Mouse (Mus musculus) small intestine, adult 2 months (tissue): ENCODE measurements around the gene H2afv. TPM values are rescaled to one million over a fixed set of nuclear protein-coding genes. Genes with fewer than 3 reads are reported as not detected.

Experiments used
- H3K27ac ChIP-seq: fragments of 200-500 bp; 2 replicates; pipeline ENCODE4 v1.5.1; 2012; ENCODE audit warnings: low read depth, low read length, control low read depth, inconsistent platforms; ENCODE audit not compliant: insufficient read depth
- H3K27me3 ChIP-seq: fragments of 200-500 bp; 2 replicates; pipeline ENCODE4 v1.6.1; 2012; ENCODE audit warnings: mild to moderate bottlenecking, moderate library complexity, low read length, inconsistent platforms; ENCODE audit not compliant: control insufficient read depth, insufficient read depth
- H3K36me3 ChIP-seq: fragments of 200-500 bp; 2 replicates; pipeline ENCODE4 v1.6.1; 2012; ENCODE audit warnings: mild to moderate bottlenecking, low read length, control low read depth, inconsistent platforms; ENCODE audit not compliant: control insufficient read depth, insufficient read depth
- H3K4me1 ChIP-seq: fragments of 200-500 bp; 2 replicates; pipeline ENCODE4 v1.6.1; 2012; ENCODE audit warnings: low read length, inconsistent platforms, mixed read lengths; ENCODE audit not compliant: control insufficient read depth, insufficient read depth, insufficient read length
- H3K4me3 ChIP-seq: fragments of 200-500 bp; 2 replicates; pipeline ENCODE4 v1.5.1; 2012; ENCODE audit warnings: low read depth, mild to moderate bottlenecking, control low read depth, inconsistent platforms, low read length, moderate library complexity
- CTCF ChIP-seq: fragments of 200-500 bp; IDR thresholded peaks from 2 replicates; pipeline ENCODE4 v1.5.1; 2012; ENCODE audit warnings: low read depth, mild to moderate bottlenecking, control low read depth, inconsistent platforms, low read length, moderate library complexity, mixed read lengths; ENCODE audit not compliant: insufficient replicate concordance, insufficient read length; ENCODE audit errors: extremely low read depth
- POLR2A ChIP-seq: fragments of 200-500 bp; IDR thresholded peaks from 2 replicates; pipeline ENCODE4 v1.6.1; 2012; ENCODE audit warnings: low read depth, mild to moderate bottlenecking, control low read depth, inconsistent platforms, low read length, moderate library complexity
- WGBS: fragments of 180-500 bp; shearing (Covaris S2); methylation state at CpG from one replicate; pipeline ENCODE4 v1.1.7; 2018; 5-methylcytosine and 5-hydroxymethylcytosine counted together
- polyA plus RNA-seq: library from polyadenylated mRNA; depleted of rRNA; stranded (reverse); fragments of >200 nt; gene quantifications from 2 replicates; pipeline ENCODE4 v1.2.3, GENCODE M21; 2012

The H2afv gene
- polyA plus RNA-seq, 1 experiment: 141 TPM

- TF ChIP-seq CTCF (no peak), POLR2A (peak; percentile 87)
- WGBS: 8% methylated on average over 72 of the region's 76 CpGs
- Histone ChIP-seq H3K4me1 (peaks cover 5% of the 10 kb centered on the region; the same call in 1 of the 2 replicates), H3K4me3 (peak within 1 kb of the TSS; percentile 77), H3K36me3 (peaks cover 8% of the 10 kb centered on the region), H3K27me3 (no peaks in the 10 kb centered on the region), H3K27ac (peak within 1 kb of the TSS; percentile 85)
Measured at GRCm38 (mm10) chr11:6475867-6476484, 31.7 kb upstream of the H2afv start, which contains the start of gene Purb. TSS of gene Purb (minus strand) at chr11:6475917.

DNA sequence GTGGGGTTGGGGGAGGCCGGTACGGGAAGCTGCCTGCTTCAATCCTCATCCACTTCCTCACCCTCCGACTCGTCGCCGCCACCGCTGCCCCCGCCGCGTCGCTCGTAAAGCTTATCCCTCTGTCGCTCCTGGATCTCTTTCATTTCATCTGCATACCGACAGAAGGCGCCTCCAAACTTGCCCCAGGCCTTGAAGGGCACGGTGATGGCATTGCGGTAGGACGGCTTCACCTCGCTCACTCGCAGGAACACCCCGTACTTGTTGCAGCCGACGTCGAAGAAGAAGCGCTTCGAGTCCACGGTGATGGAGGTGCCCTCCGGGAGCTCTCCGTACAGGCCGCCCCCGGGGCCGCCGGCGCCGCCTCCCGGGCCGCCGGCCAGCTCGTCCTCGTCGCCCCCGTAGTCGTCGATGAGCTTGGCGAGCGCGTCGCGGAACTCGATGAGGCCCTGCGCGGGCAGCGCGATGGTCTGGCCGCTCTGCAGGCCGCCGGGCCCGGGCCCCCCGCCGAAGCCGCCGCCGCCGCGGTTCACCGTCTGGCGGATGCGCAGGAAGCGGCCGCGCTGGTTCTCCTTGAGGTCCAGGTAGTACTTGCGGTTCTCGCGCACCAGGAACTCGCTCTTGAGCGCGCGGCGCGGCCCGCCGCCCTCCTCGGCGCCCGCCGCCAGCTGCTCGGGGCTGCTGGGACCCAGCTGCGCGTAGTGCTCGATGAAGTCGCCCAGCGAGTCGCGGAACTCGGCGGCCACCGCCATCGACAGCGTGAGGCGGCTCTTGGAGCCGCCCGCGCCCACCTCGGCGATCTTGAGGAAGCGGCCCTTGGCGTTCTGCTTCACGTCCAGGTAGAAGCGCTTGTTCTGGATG is 30.9 kb upstream of the H2afv start:
- no peaks in the 10 kb centered on the region for H3K27me3 ChIP-seq
- peak overlapping the region; percentile 77 for H3K4me3 ChIP-seq
- TF ChIP-seq POLR2A (no peak; the same call in 1 of the 2 replicates), CTCF (no peak)
- peak overlapping the region; percentile 85 for H3K27ac ChIP-seq
- H3K36me3 ChIP-seq: peaks cover 11% of the 10 kb centered on the region
- WGBS: under 1% methylated on average over 109 of the region's 109 CpGs
- peaks cover 10% of the 10 kb centered on the region; the same call in 1 of the 2 replicates for H3K4me1 ChIP-seq

DNA sequence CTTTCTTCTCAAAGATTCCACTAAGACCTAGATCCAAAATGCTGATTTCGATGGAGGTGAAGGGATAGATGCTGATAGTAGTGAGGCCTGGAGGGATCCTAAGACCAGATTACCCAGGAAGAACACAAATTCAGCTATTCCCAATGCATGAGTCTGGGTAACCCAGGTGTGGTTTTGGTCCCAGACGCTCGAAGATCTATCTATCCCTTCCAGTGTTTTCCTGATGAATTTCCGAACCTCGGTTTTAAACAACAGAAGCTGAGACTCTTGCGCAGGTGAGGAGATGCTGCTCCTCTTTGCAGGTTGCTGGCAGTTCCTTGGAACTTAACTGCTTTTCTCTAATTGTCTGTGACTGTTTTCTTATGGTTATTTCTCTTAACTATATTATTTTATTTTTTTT is 30.1 kb upstream of the H2afv start:
- Histone ChIP-seq H3K36me3 (peaks cover 11% of the 10 kb centered on the region), H3K27me3 (no peaks in the 10 kb centered on the region), H3K4me1 (peaks cover 10% of the 10 kb centered on the region; the same call in 1 of the 2 replicates), H3K27ac (no peak overlapping the region), H3K4me3 (peak overlapping the region; percentile 77)
- WGBS: 6% methylated on average over 6 of the region's 6 CpGs
- TF ChIP-seq CTCF (no peak), POLR2A (no peak)

GRCm38 (mm10) chr11:6472076-6472475 is 27.8 kb upstream of the H2afv start:
- Histone ChIP-seq H3K27ac (no peak overlapping the region), H3K36me3 (peaks cover 18% of the 10 kb centered on the region), H3K4me3 (no peak overlapping the region), H3K27me3 (no peaks in the 10 kb centered on the region), H3K4me1 (peaks cover 10% of the 10 kb centered on the region)
- no peak for TF ChIP-seq POLR2A
- no peak for TF ChIP-seq CTCF

DNA sequence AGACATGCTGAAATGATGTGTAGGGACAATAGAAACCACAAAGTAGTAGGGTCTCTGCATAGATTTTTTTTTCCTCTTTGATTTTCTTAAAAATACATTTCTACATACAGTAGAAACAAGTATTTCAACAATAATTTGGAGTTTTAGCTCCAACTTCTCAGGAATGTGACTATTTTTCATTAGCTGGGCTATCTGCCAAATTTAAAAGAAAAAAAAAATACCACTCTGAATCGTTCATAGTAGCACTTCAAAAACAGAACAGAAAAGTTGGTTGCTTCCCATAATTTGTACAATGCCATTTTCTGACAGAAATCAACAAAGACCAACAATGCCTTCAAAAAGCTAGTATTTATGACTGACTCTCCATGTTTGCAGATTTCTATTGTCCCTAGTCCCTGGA is 27.2 kb upstream of the H2afv start:
- H3K27me3 ChIP-seq: no peaks in the 10 kb centered on the region
- peaks cover 23% of the 10 kb centered on the region for H3K36me3 ChIP-seq
- H3K27ac ChIP-seq: no peak overlapping the region
- WGBS: 0% methylated on average over 1 of the region's 1 CpGs
- H3K4me1 ChIP-seq: peaks cover 10% of the 10 kb centered on the region
- TF ChIP-seq POLR2A (no peak), CTCF (no peak)
- H3K4me3 ChIP-seq: no peak overlapping the region

GRCm38 (mm10) chr11:6471054-6471453 is 26.8 kb upstream of the H2afv start:
- H3K4me3 ChIP-seq: no peak overlapping the region
- WGBS: 32% methylated on average over 2 of the region's 2 CpGs
- H3K36me3 ChIP-seq: peaks cover 26% of the 10 kb centered on the region
- peaks cover 10% of the 10 kb centered on the region for H3K4me1 ChIP-seq
- no peaks in the 10 kb centered on the region for H3K27me3 ChIP-seq
- no peak overlapping the region for H3K27ac ChIP-seq
- no peak for TF ChIP-seq POLR2A
- TF ChIP-seq CTCF: no peak

DNA sequence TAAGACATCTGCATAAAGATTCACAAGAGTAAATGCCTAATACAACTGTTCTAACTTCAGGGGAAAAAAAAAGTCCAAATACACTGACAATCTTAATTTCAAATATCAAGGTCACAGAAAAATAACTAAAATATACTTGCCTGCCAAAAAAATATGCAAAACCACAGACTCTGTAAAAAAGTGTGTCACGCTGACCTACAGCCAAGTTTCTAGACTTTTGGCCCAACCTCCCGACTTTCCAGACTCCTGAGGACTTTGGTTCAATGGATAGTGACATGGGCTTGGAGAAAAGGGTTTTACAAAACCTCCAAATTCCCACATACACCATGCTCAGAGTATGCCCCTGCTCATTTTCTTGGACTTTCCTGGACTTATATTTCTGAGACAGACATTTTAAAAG is 24.3 kb upstream of the H2afv start:
- H3K27ac ChIP-seq: no peak overlapping the region
- WGBS: 28% methylated on average over 2 of the region's 2 CpGs
- no peak for TF ChIP-seq POLR2A
- no peak for TF ChIP-seq CTCF

More for the DNA sequence above, 24.3 kb upstream of the H2afv start:
- Histone ChIP-seq H3K27me3 (no peaks in the 10 kb centered on the region), H3K36me3 (peaks cover 24% of the 10 kb centered on the region), H3K4me3 (no peak overlapping the region), H3K4me1 (peaks cover 8% of the 10 kb centered on the region)
